Mouse (Mus musculus) kidney, postnatal 0 days (tissue): ENCODE measurements around the gene Igfbp7. TPM values are rescaled to one million over a fixed set of nuclear protein-coding genes. Genes with fewer than 3 reads are reported as not detected.
A peak's percentile ranks its signal among the peaks of the same experiment; 100 is the strongest.

ENCODE experiments used
- ATAC-seq: fragments of 200-750 bp; cut with Nextera tagmentation; replicated peaks from 2 replicates; pipeline ENCODE4 v1.8.0; 2017; ENCODE audit warnings: low read depth, moderate number of reproducible peaks, moderate TSS enrichment, moderate library complexity; ENCODE audit not compliant: low FRiP score
- DNase-seq: peaks from one replicate; pipeline ENCODE4 v3.0.0-alpha.2; 2016; ENCODE audit warnings: low spot score
- H3K27ac ChIP-seq: fragments of 300-500 bp; sonication (generic); 2 replicates; pipeline ENCODE4 v1.5.1; 2014; ENCODE audit warnings: mild to moderate bottlenecking
- H3K27me3 ChIP-seq: fragments of 300-500 bp; sonication (generic); 2 replicates; pipeline ENCODE4 v1.6.1; 2014; ENCODE audit warnings: low read length, mixed read lengths; ENCODE audit not compliant: insufficient read depth
- H3K36me3 ChIP-seq: fragments of 300-500 bp; sonication (generic); 2 replicates; pipeline ENCODE4 v1.6.1; 2014; ENCODE audit warnings: low read length, mixed read lengths; ENCODE audit not compliant: insufficient read depth
- H3K4me1 ChIP-seq: fragments of 300-500 bp; sonication (generic); replicated peaks from 2 replicates; pipeline ENCODE4 v1.6.1; 2014; ENCODE audit warnings: antibody characterized with exemption, low read length, mixed read lengths; ENCODE audit not compliant: insufficient read depth
- H3K4me2 ChIP-seq: fragments of 300-500 bp; sonication (generic); 2 replicates; pipeline ENCODE4 v1.6.1; 2014; ENCODE audit warnings: mild to moderate bottlenecking, low read length, moderate library complexity, mixed read lengths
- H3K4me3 ChIP-seq: fragments of 300-500 bp; sonication (generic); replicated peaks from 2 replicates; pipeline ENCODE4 v1.5.1; 2014; ENCODE audit warnings: low read depth, low read length
- H3K9ac ChIP-seq: fragments of 300-500 bp; sonication (generic); 2 replicates; pipeline ENCODE4 v1.6.1; 2014; ENCODE audit warnings: low read depth, low read length
- H3K9me3 ChIP-seq: fragments of 300-500 bp; sonication (generic); replicated peaks from 2 replicates; pipeline ENCODE4 v1.6.1; 2016; ENCODE audit warnings: low read length, inconsistent platforms, mixed read lengths
- CTCF ChIP-seq: IDR thresholded peaks from 2 replicates; pipeline ENCODE4 v1.5.1; 2016; ENCODE audit warnings: antibody characterized with exemption, low read depth, mild to moderate bottlenecking, moderate library complexity
- WGBS: fragments of 180-500 bp; shearing (Covaris S2); extraction: QIAGEN DNeasy Blood & Tissue Kit; methylation state at CpG from one replicate; pipeline ENCODE4 v1.1.7; 2014; 5-methylcytosine and 5-hydroxymethylcytosine counted together
- polyA plus RNA-seq: library from polyadenylated mRNA; unstranded; fragments of >200 nt; fragmentation: Nextera tagmentation; extraction: Ambion mirVana; gene quantifications from 2 replicates; pipeline ENCODE4 v1.2.1, GENCODE M21; 2015

Gene Igfbp7
- polyA plus RNA-seq, 1 experiment from 2014 or later: 1,398 TPM

DNA sequence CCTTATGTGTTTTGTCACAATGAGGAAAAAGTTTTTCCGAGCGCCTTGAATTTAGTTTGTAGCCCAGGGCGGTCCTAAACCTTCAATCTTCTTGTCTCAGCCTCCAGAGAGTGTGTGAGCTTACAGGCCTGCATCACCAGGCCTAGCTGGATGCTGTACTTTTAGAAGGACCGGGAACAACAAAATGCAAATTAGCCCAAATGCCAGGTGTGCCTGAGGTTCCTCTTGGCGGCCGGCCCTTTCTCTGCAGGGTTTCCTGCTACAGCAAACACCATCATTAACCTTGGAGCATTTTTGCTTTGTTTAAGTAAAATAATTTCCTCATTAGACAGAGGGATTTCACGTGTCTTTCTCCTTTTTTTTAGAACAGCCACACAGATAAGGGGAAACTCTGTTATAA is 39.6 kb downstream of the Igfbp7 start:
- peak overlapping the region; percentile 81 for H3K27ac ChIP-seq

DNA sequence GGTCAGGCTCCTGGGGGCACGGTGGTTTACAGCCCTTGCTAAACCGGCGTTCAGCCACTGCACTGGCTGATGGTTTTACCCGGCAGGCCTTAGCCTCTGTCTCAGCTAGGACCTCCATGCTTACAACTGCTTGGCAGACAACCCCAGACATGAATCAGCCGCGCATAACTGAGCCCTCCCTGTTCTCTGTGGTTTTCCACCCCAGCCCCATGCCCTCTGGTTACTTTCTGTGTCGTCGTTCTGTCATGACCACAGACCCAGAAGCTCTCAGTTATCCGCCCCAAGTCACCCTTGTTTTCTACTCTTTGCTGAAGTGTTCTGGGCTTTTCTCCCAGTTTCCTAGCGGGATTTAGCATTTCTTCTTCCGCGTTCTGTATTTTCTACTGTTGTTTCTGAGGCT is 40.2 kb downstream of the Igfbp7 start:
- H3K9ac ChIP-seq: no peak overlapping the region
- DNase-seq (no peak), ATAC-seq (no peak)
- no peak overlapping the region for H3K4me2 ChIP-seq
- no peak for TF ChIP-seq CTCF
- no peak overlapping the region for H3K4me3 ChIP-seq
- H3K4me1 ChIP-seq: peaks cover 53% of the 10 kb centered on the region
- peak overlapping the region; percentile 81 for H3K27ac ChIP-seq
- H3K9me3 ChIP-seq: no peaks in the 10 kb centered on the region
- no peaks in the 10 kb centered on the region for H3K36me3 ChIP-seq
- H3K27me3 ChIP-seq: no peaks in the 10 kb centered on the region
- WGBS: 35% methylated on average over 12 of the region's 12 CpGs

More for the DNA sequence above, 39.6 kb downstream of the Igfbp7 start:
- Histone ChIP-seq H3K9me3 (no peaks in the 10 kb centered on the region), H3K4me1 (peaks cover 53% of the 10 kb centered on the region), H3K9ac (no peak overlapping the region), H3K36me3 (no peaks in the 10 kb centered on the region), H3K4me2 (no peak overlapping the region), H3K4me3 (no peak overlapping the region), H3K27me3 (no peaks in the 10 kb centered on the region)
- TF ChIP-seq CTCF: no peak
- ATAC-seq (no peak), DNase-seq (no peak)
- WGBS: 44% methylated on average over 7 of the region's 7 CpGs

DNA sequence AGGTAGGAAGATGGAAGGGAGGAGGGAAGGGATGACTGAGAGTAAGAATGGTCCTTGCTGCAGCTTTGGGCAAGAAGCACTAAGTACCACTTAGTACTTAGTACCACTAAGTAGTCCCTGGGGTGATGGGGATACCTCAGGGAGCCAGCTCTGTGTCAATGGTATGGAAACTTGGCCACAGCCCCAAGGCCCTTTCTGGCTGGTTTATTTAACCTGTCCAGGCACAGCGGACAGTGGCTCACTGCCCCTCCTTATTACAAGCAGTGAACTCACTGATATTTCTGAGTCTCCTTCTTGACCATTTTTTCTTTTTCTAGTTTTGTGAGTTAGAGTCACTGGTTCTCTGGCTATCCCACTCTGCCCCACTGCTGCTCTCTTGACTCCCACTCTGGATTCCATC is 40.7 kb downstream of the Igfbp7 start:
- Histone ChIP-seq H3K4me1 (peaks cover 53% of the 10 kb centered on the region), H3K4me3 (no peak overlapping the region), H3K27me3 (no peaks in the 10 kb centered on the region), H3K36me3 (no peaks in the 10 kb centered on the region), H3K4me2 (no peak overlapping the region), H3K9me3 (no peaks in the 10 kb centered on the region), H3K9ac (no peak overlapping the region), H3K27ac (peak overlapping the region; percentile 81)
- ATAC-seq (no peak), DNase-seq (no peak)
- 93% methylated on average over 1 of the region's 1 CpGs for WGBS
- no peak for TF ChIP-seq CTCF

DNA sequence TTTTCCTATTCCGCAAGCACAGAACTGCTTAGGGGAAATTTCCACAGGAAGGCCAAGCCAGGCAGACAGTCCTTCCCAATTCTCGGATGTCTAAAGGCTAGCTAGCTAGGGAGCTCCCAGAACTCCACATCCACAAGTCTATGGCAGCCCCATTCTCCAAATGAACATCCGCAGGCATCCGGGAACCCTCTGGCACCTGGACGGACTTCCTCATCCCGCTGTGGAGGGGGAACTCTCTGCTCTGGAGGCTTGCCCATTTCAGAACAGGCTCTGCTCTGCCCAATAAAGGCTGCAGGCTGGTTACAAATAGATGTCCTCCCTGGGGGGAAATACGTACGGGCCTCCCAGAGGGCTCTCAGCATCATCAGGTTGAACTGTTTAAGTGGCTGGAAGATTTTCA is 41.5 kb downstream of the Igfbp7 start:
- ATAC-seq (no peak), DNase-seq (no peak)
- Histone ChIP-seq H3K9ac (no peak overlapping the region), H3K27me3 (no peaks in the 10 kb centered on the region), H3K27ac (peak overlapping the region; percentile 81; the same call in 1 of the 2 replicates), H3K9me3 (no peaks in the 10 kb centered on the region), H3K4me2 (no peak overlapping the region), H3K36me3 (0 out of 2 replicates have a peak, but pooled peaks cover 2% of the 10 kb centered on the region), H3K4me3 (no peak overlapping the region), H3K4me1 (peaks cover 53% of the 10 kb centered on the region)
- no peak for TF ChIP-seq CTCF
- WGBS: 71% methylated on average over 8 of the region's 8 CpGs

DNA sequence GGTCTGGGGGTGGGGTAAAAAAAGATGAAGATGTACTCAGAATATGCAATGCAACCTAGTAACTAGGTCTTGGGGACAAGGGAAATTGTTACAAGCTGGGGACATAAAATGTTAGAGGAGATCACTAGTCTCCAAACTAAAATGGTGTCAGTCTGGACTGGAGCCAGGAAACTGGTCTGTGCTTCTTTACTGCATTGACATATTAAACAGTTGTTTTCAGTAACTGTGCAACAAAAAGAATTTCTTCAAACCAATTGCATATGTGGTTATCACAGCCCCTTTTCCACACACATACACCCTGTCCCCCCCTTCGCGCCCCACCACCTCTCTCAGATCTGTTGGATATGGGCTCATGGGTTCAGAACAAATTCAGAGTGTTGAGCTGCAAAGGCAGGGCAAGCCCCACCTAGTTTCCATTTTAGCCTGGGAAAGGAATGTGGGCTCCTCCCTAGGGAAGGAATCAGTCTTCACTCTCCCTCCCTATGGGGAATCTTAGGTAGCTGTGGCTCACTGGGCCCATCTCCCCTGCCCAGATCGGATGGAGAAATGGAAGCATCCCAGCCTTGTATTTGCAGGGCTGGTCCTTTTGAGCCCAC is 43.3 kb downstream of the Igfbp7 start:
- ATAC-seq: 0 out of 2 replicates have a peak, but pooled peaks have one; percentile 18
- H3K4me1 ChIP-seq: peaks cover 43% of the 10 kb centered on the region
- no peaks in the 10 kb centered on the region for H3K27me3 ChIP-seq
- no peak overlapping the region for H3K9ac ChIP-seq
- H3K27ac ChIP-seq: peak overlapping the region; percentile 71
- WGBS: 72% methylated on average over 3 of the region's 3 CpGs
- 0 out of 2 replicates have a peak, but pooled peaks cover 2% of the 10 kb centered on the region for H3K36me3 ChIP-seq
- no peak for TF ChIP-seq CTCF
- peak; percentile 50 for DNase-seq
- no peak overlapping the region for H3K4me2 ChIP-seq
- no peaks in the 10 kb centered on the region for H3K9me3 ChIP-seq
- H3K4me3 ChIP-seq: no peak overlapping the region

DNA sequence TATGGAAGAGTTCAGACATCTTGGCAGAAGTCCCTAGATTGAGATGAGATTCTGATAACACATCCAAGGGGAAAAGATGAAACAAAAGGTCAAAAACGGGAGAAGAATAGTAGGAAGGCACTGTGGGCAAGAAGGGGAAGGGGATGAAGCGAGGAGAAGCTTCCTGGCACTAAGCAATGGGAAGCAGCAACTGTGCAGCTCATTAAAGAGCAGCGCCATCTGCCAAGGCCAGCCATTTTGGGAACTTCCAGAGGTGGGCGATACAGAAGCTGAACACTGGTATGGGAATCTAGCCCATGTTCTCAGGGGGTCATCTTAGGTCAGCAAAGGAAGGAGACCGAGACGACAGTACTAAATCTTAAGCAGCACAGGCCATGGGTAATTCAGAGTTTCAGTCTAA is 44.2 kb downstream of the Igfbp7 start:
- no peak for DNase-seq
- H3K4me2 ChIP-seq: no peak overlapping the region
- WGBS: 64% methylated on average over 6 of the region's 6 CpGs

More for the DNA sequence above, 44.2 kb downstream of the Igfbp7 start:
- TF ChIP-seq CTCF: no peak
- Histone ChIP-seq H3K27me3 (no peaks in the 10 kb centered on the region), H3K4me3 (no peak overlapping the region), H3K9me3 (no peaks in the 10 kb centered on the region), H3K9ac (no peak overlapping the region), H3K36me3 (0 out of 2 replicates have a peak, but pooled peaks cover 2% of the 10 kb centered on the region), H3K4me1 (peaks cover 40% of the 10 kb centered on the region), H3K27ac (peak overlapping the region; percentile 71)
- no peak for ATAC-seq
